Mouse (Mus musculus) spleen, adult 10 weeks (tissue): ENCODE data around the gene Eya2. TPM values are rescaled to one million over a fixed set of nuclear protein-coding genes. Genes with fewer than 3 reads are reported as not detected.

Experiments
- polyA plus RNA-seq: library from polyadenylated mRNA; stranded (reverse); fragments of 350-450 nt; fragmentation: Illumina TruSeq; extraction: RNeasy Lipid Tissue Mini Kit (QIAGEN cat#74804); gene quantifications from one replicate; pipeline ENCODE4 v1.2.3, GENCODE M21; 2015; ENCODE audit warnings: low replicate concordance; ENCODE audit not compliant: insufficient read depth

Gene Eya2
- polyA plus RNA-seq: 1.6 TPM

DNA sequence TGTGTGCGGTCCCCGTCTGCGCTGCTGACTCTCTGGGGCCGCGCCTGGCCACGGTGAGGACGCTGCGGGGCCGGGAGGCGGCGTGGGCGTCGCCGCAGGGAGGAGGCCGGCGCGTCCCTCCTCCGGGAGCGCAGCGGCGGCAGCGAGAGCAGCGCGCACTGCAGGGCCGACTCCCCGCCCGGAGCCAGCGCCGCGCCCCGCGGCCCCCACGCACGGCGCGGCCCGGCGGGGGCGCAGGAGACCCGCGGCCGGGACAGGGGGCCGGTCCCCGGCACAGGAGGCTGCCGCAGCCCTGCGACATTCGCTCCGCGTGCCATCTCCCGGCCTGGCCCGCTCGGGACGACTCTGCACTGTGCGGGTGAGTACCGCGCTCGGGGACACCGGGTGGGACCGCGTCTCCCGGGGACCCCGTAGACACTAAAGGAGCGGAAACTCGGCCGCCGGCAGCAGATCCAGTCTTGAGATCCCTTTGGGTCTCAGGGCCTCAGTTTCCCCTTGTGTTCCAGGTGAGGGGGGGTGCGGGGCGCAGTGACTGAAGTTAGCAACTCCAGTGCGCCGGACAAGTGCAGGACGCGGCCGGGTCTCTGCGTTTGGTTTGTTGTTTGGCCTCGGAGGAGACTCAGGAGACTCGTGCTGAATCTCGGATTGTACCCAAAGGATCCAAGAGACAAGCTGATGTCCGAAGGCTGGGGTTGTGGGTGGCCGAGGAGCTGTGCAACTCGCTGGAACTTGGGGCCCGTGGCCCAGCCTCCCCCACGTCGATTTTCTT, at the start of gene Eya2:
Gene Eya2 (plus strand): TSS at position 126 of the 769 bp plus-strand sequence.

Other genes starting within 250 kb of the Eya2 start
- gene Zfp663, start 226.3 kb upstream of the Eya2 start, polyA plus RNA-seq: not detected
- 0.87 TPM for gene Zfp334, start 206.8 kb upstream of the Eya2 start, polyA plus RNA-seq
- gene Ocstamp, start 194.6 kb upstream of the Eya2 start, polyA plus RNA-seq: 0.79 TPM
- 0.26 TPM for gene Slc13a3, start 121.8 kb upstream of the Eya2 start, polyA plus RNA-seq
- gene Trp53rka, start 101.7 kb upstream of the Eya2 start, polyA plus RNA-seq: 18.6 TPM
- gene Slc2a10, start 91.2 kb upstream of the Eya2 start, polyA plus RNA-seq: 0.57 TPM